Mouse (Mus musculus) heart, adult 10 weeks (tissue): ENCODE data around the gene Dph7. TPM values are rescaled to one million over a fixed set of nuclear protein-coding genes. Genes with fewer than 3 reads are reported as not detected.

ENCODE experiments used
- polyA plus RNA-seq: library from polyadenylated mRNA; stranded (reverse); fragments of 350-450 nt; fragmentation: Illumina TruSeq; extraction: RNeasy Lipid Tissue Mini Kit (QIAGEN cat#74804); gene quantifications from one replicate; pipeline ENCODE4 v1.2.3, GENCODE M21; 2014; ENCODE audit warnings: low read depth, low replicate concordance

Dph7 gene
- polyA plus RNA-seq = 9.7 TPM

GRCm38 (mm10) chr2:24962304-24963000 lies at the start of gene Dph7:
Dph7 (plus strand) TSS chr2:24962400.

GRCm38 (mm10) chr2:24918930-24919838 lies 43.0 kb upstream of the Dph7 start, which contains the start of gene Ehmt1:
Ehmt1 (minus strand) TSS chr2:24919614.

GRCm38 (mm10) chr2:24935057-24935796 lies 27.0 kb upstream of the Dph7 start, which contains the start of gene Arrdc1:
Arrdc1 (minus strand) TSS chr2:24935252.

GRCm38 (mm10) chr2:24949421-24950188 lies 12.6 kb upstream of the Dph7 start, which contains the start of gene Zmynd19:
Zmynd19 (plus strand) TSS chr2:24949792.

GRCm38 (mm10) chr2:24974906-24975703 lies 12.9 kb downstream of the Dph7 start, which contains the start of gene Mrpl41:
Mrpl41 (minus strand) TSS chr2:24975098.

GRCm38 (mm10) chr2:24975704-24976297 lies 13.6 kb downstream of the Dph7 start, which contains the start of gene Pnpla7:
Pnpla7 (plus strand) TSS chr2:24976033.

Other genes starting within 250 kb of the Dph7 start
- gene Cacna1b, start 199.2 kb upstream of the Dph7 start, polyA plus RNA-seq = not detected
- 16.0 TPM for gene Ehmt1, start 42.8 kb upstream of the Dph7 start, polyA plus RNA-seq
- gene Arrdc1, start 27.1 kb upstream of the Dph7 start, polyA plus RNA-seq = 9.0 TPM
- 15.5 TPM for gene Zmynd19, start 12.6 kb upstream of the Dph7 start, polyA plus RNA-seq
- 116 TPM for gene Mrpl41, start 12.7 kb downstream of the Dph7 start, polyA plus RNA-seq
- gene Pnpla7, start 13.6 kb downstream of the Dph7 start, polyA plus RNA-seq = 21.6 TPM
- gene Nsmf, start 92.0 kb downstream of the Dph7 start, polyA plus RNA-seq = 27.4 TPM
- not detected for gene Entpd8, start 117.9 kb downstream of the Dph7 start, polyA plus RNA-seq
- gene Noxa1, start 132.7 kb downstream of the Dph7 start, polyA plus RNA-seq = not detected
- gene Nrarp, start 218.4 kb downstream of the Dph7 start, polyA plus RNA-seq = 9.5 TPM
- gene Tor4a, start 234.5 kb downstream of the Dph7 start, polyA plus RNA-seq = 4.8 TPM
- gene Nelfb, start 249.1 kb downstream of the Dph7 start, polyA plus RNA-seq = 34.5 TPM